Mouse (Mus musculus) E14TG2a.4 (cell line): ENCODE measurements around the gene Hs2st1.

Source experiments
- CTCF ChIP-seq: conservative IDR thresholded peaks from 2 replicates; pipeline ENCODE4 v1.5.1; 2014; ENCODE audit warnings: low read length
- NANOG ChIP-seq: IDR thresholded peaks from 2 replicates; pipeline ENCODE4 v1.6.1; 2014; ENCODE audit warnings: borderline replicate concordance, low read length, mixed read lengths

DNA sequence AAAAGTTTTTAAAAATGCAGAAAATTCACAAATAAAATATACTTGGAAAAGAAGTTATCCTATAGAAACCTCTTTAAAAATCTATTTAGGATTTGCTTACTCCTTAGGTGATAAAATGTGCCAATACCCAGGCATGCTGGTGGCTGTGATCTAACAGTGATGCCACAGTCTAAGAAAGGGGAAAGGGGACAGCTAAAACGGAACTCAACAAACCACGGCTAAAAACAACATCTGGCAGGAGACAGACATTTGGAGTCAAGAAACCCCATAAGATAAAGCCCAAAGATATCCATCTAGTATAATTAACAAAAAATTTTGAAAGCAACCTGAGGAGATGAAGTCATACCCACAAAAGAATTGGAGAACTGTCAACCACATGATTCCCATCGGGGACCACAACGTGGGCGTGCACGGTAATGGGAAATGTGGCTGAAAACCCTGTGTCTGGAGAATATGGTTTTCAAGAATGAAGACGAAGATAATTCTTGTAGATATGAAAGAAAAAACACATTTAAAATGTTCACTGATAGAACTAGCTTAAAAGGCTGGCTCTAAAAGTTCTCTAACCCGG, 103.8 kb downstream of the Hs2st1 start:
- TF ChIP-seq CTCF, result no peak
- no peak for TF ChIP-seq NANOG
